Mouse (Mus musculus): ENCODE measurements around the gene Gm15085. TPM values are rescaled to one million over a fixed set of nuclear protein-coding genes. Genes with fewer than 3 reads are reported as not detected.

Gm15085 gene
- not detected in 4 replicates for total RNA-seq (2023)

DNA sequence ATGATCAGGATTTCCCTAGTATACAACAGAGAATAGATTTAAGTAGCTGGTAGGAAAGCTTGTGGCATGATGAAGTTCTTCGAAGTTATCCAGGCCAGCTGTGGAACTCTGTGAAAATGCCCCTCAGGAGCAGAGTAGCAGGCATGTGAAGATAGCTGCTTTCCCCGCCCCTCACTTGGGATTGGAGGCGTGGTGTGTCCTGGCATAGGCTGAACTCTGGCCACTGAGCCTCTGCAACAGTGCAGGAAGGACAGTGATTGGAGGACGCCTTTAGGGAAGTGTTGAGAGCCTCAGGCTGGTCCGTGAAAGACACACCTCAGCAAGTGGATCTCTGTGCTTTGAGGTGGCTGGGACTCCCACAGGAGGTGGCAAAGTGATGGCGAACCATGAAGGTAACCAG, at the start of gene Gm15085:
Gm15085 (plus strand) TSS at position 301 of the 400 bp plus-strand sequence.

Other genes with a start within 250 kb of the Gm15085 start
- gene Gm15093, start 175.2 kb upstream of the Gm15085 start, total RNA-seq (2023), result not detected in 4 replicates
- not detected in 4 replicates for gene Gm10439, start 147.0 kb downstream of the Gm15085 start, total RNA-seq (2023)

Data from B cell, adult 62 days (primary cell).